Mouse (Mus musculus): Measurements from ENCODE around the gene Tbpl1. TPM values are rescaled to one million over a fixed set of nuclear protein-coding genes. Genes with fewer than 3 reads are reported as not detected.
A peak's percentile ranks its signal among the peaks of the same experiment; 100 is the strongest.

The Tbpl1 gene
- polyA plus RNA-seq, 1 experiment, result 35.9 TPM

DNA sequence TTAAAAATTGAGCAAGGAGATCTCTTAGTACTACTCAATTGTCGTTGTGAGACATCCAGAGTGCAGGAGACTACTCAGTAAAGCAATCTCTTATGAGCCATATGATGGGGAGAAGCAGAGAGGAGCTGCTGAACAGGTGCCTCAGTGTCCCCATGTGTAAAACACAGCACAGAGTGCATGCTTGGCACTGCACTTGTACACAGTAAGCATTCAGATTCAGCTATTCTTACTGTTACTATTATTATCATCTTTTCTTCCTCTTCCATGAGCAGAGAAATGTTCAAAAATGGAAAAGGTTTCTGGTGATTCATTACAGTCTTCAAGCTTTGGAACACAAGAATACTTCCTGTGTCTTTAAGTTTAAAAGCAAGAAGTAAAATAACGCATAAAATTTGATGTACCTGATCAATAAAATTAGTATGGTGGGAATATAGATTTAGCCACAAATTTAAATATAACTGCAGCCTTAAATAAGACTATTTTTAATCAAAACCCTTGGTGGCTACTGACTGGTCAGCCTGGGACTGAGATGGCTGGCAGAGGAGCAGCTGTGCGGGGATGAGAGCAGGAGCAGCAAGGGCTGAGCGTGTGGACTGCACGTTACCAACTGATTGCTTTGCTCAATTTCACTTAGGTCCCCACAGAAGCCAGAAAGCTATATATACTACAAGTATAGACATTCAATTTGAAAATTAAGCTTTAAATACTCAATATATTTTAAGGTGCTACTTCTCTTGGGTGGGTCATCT lies 10.8 kb downstream of the Tbpl1 start:
- Histone ChIP-seq H3ac (ENCODE audit: control insufficient read depth, insufficient read length, low read depth) (no peak overlapping the region), H3K4me3 (ENCODE audit: insufficient read depth, poor library complexity, severe bottlenecking) (no peak overlapping the region), H3K79me3 (ENCODE audit: low read depth) (peaks cover 92% of the 10 kb centered on the region), H3K79me2 (ENCODE audit: control insufficient read depth, insufficient read depth) (peaks cover 100% of the 10 kb centered on the region), H3K27me3 (ENCODE audit: control insufficient read depth, insufficient read depth, insufficient read length) (no peaks in the 10 kb centered on the region), H3K36me3 (ENCODE audit: control insufficient read depth, insufficient read depth) (no peaks in the 10 kb centered on the region)
- TF ChIP-seq MYOG (IDR thresholded peaks at IDR 0.05; ENCODE audit: control insufficient read depth, extremely low read depth, insufficient read length) (no peak), FOSL1 (IDR thresholded peaks at IDR 0.05; ENCODE audit: insufficient read depth, low read length, poor library complexity, severe bottlenecking) (no peak), CTCF (IDR thresholded peaks at IDR 0.05; ENCODE audit: control insufficient read depth, insufficient read depth, insufficient read length) (no peak), CEBPB (IDR thresholded peaks at IDR 0.05; ENCODE audit: low read depth) (no peak), MYOD1 (IDR thresholded peaks at IDR 0.05; ENCODE audit: control insufficient read depth, insufficient read length, low read depth) (no peak), MAX (IDR thresholded peaks at IDR 0.05) (no peak), USF1 (IDR thresholded peaks at IDR 0.05; ENCODE audit: low read depth) (no peak)

DNA sequence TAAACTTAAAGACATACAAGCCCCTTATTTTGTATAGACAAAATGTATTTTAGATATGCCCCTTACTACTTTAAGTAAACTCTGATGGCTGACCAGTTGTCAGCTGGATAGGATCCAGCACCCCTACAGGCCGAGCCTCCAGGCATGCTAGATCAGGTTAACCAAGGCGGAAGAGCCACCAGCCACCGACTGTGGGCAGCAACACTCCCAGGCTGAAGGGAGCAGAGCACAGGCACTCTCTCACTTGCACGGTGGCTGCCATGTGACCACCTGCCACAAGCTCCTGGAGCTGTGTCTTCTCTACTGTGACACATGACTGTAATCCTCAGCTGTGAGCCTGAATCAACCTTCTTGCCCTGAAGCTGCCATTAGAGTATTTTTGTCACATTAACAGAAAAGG lies 13.3 kb downstream of the Tbpl1 start:
- H3K36me3 ChIP-seq (ENCODE audit: control insufficient read depth, insufficient read depth), result no peaks in the 10 kb centered on the region
- peaks cover 90% of the 10 kb centered on the region for H3K79me3 ChIP-seq (ENCODE audit: low read depth)
- H3ac ChIP-seq (ENCODE audit: control insufficient read depth, insufficient read length, low read depth), result no peak overlapping the region
- no peak overlapping the region for H3K4me3 ChIP-seq (ENCODE audit: insufficient read depth, poor library complexity, severe bottlenecking)
- H3K79me2 ChIP-seq (ENCODE audit: control insufficient read depth, insufficient read depth), result peaks cover 100% of the 10 kb centered on the region
- no peaks in the 10 kb centered on the region for H3K27me3 ChIP-seq (ENCODE audit: control insufficient read depth, insufficient read depth, insufficient read length)
- no peak for TF ChIP-seq FOSL1 (IDR thresholded peaks at IDR 0.05; ENCODE audit: insufficient read depth, low read length, poor library complexity, severe bottlenecking)

DNA sequence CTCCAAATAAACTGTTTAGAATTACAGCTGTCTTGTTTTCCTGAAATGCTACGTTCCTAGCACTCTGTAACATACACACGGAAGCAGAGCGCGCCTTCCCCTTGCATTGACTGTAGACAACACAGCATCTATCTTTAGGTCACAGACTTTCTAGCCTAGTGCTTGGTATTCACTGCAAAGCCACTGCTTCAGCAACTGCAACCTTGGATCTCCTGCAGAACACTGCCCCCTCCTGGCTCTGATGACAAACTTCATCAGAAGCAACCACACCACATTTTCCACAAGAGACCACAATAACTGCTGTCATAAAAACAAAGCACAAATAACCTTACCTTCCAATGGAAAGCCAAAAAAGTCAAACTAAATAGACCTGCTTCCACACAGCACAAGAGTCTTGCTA lies 17.2 kb downstream of the Tbpl1 start:
- peaks cover 57% of the 10 kb centered on the region for H3K79me3 ChIP-seq (ENCODE audit: low read depth)
- H3K36me3 ChIP-seq (ENCODE audit: control insufficient read depth, insufficient read depth), result peaks cover 12% of the 10 kb centered on the region
- H3K79me2 ChIP-seq (ENCODE audit: control insufficient read depth, insufficient read depth), result peaks cover 90% of the 10 kb centered on the region
- no peak overlapping the region for H3K4me3 ChIP-seq (ENCODE audit: insufficient read depth, poor library complexity, severe bottlenecking)
- TF ChIP-seq CTCF (IDR thresholded peaks at IDR 0.05; ENCODE audit: control insufficient read depth, insufficient read depth, insufficient read length) (peak; percentile 29), MYOG (IDR thresholded peaks at IDR 0.05; ENCODE audit: control insufficient read depth, extremely low read depth, insufficient read length) (no peak)
- H3K27me3 ChIP-seq (ENCODE audit: control insufficient read depth, insufficient read depth, insufficient read length), result no peaks in the 10 kb centered on the region
- H3ac ChIP-seq (ENCODE audit: control insufficient read depth, insufficient read length, low read depth), result no peak overlapping the region

DNA sequence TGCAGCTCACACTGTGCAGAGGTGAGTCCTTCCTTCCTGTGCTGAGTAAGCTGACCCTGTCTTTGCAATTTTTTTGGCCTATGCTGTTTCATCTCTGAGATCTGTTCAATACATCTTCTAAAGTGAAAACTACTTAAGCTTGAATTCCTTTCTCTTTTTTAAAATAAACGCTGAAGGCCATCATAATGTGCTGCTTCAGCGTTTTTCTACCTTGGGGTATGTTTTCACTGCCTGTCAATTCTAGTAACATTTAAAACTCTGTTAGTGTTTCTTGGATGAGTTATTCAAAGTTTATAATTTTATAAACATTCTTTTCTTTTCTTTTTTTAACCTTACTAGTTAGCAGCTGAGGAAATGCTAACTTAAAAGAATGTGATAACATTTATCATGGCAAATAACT lies 18.8 kb downstream of the Tbpl1 start:
- no peaks in the 10 kb centered on the region for H3K27me3 ChIP-seq (ENCODE audit: control insufficient read depth, insufficient read depth, insufficient read length)
- peaks cover 43% of the 10 kb centered on the region for H3K79me3 ChIP-seq (ENCODE audit: low read depth)
- peaks cover 75% of the 10 kb centered on the region for H3K79me2 ChIP-seq (ENCODE audit: control insufficient read depth, insufficient read depth)
- H3K36me3 ChIP-seq (ENCODE audit: control insufficient read depth, insufficient read depth), result peaks cover 23% of the 10 kb centered on the region
- no peak overlapping the region for H3K4me3 ChIP-seq (ENCODE audit: insufficient read depth, poor library complexity, severe bottlenecking)
- H3ac ChIP-seq (ENCODE audit: control insufficient read depth, insufficient read length, low read depth), result no peak overlapping the region
- TF ChIP-seq USF1 (IDR thresholded peaks at IDR 0.05; ENCODE audit: low read depth) (no peak), FOSL1 (IDR thresholded peaks at IDR 0.05; ENCODE audit: insufficient read depth, low read length, poor library complexity, severe bottlenecking) (no peak), CTCF (IDR thresholded peaks at IDR 0.05; ENCODE audit: control insufficient read depth, insufficient read depth, insufficient read length) (no peak), MYOD1 (IDR thresholded peaks at IDR 0.05; ENCODE audit: control insufficient read depth, insufficient read length, low read depth) (no peak), MYOG (IDR thresholded peaks at IDR 0.05; ENCODE audit: control insufficient read depth, extremely low read depth, insufficient read length) (no peak), CEBPB (IDR thresholded peaks at IDR 0.05; ENCODE audit: low read depth) (no peak), MAX (IDR thresholded peaks at IDR 0.05) (no peak)

DNA sequence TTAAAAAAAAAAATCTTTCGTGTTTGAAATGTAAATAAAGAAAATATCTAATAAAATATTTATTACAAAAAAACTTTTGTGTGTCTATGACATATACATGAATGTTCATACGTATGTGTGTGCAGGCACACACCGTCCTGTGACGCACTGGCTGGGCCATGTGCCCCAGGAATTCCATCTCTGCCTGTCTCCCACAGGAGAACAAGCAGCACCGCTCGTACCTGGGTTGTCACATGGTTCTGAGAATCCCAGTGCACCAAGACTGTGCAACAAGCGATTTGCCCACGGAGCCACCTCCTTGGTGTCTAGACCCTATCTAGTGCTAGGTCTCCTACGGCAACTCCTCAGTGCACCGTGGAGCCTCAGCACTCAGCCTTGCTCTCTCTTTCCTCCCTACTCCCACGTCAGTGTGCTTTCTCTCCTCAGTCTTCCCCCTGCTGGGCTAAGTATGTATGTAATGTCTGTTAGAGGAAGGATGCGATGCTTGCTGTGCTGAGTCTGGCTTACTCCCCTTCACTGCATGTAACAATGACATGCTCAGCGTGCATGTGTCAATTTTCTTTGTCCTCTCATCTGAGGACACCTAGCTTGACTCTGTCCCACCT lies 21.5 kb downstream of the Tbpl1 start:
- Histone ChIP-seq H3K27me3 (ENCODE audit: control insufficient read depth, insufficient read depth, insufficient read length) (no peaks in the 10 kb centered on the region), H3K36me3 (ENCODE audit: control insufficient read depth, insufficient read depth) (peaks cover 47% of the 10 kb centered on the region), H3K79me3 (ENCODE audit: low read depth) (peaks cover 22% of the 10 kb centered on the region), H3K4me3 (ENCODE audit: insufficient read depth, poor library complexity, severe bottlenecking) (no peak overlapping the region), H3ac (ENCODE audit: control insufficient read depth, insufficient read length, low read depth) (no peak overlapping the region), H3K79me2 (ENCODE audit: control insufficient read depth, insufficient read depth) (peaks cover 48% of the 10 kb centered on the region)
- no peak for TF ChIP-seq MYOG (IDR thresholded peaks at IDR 0.05; ENCODE audit: control insufficient read depth, extremely low read depth, insufficient read length)
- TF ChIP-seq CTCF (IDR thresholded peaks at IDR 0.05; ENCODE audit: control insufficient read depth, insufficient read depth, insufficient read length), result no peak
- no peak for TF ChIP-seq FOSL1 (IDR thresholded peaks at IDR 0.05; ENCODE audit: insufficient read depth, low read length, poor library complexity, severe bottlenecking)
- TF ChIP-seq USF1 (IDR thresholded peaks at IDR 0.05; ENCODE audit: low read depth), result no peak
- no peak for TF ChIP-seq MYOD1 (IDR thresholded peaks at IDR 0.05; ENCODE audit: control insufficient read depth, insufficient read length, low read depth)
- TF ChIP-seq CEBPB (IDR thresholded peaks at IDR 0.05; ENCODE audit: low read depth), result no peak
- no peak for TF ChIP-seq MAX (IDR thresholded peaks at IDR 0.05)
